Mouse (Mus musculus) kidney, adult 2 months (tissue): ENCODE data around the gene Rnf187.

Experiments used
- CTCF ChIP-seq: fragments of 200-500 bp; conservative IDR thresholded peaks from 2 replicates; pipeline ENCODE4 v1.5.1; 2011; ENCODE audit warnings: low read depth, mild to moderate bottlenecking, control low read depth, low read length, moderate library complexity, mixed read lengths; ENCODE audit not compliant: insufficient read depth, insufficient read length
- POLR2A ChIP-seq: fragments of 200-500 bp; IDR thresholded peaks from one replicate; pipeline ENCODE4 v1.6.1; 2011; ENCODE audit warnings: low read depth, low read length, control low read depth

DNA sequence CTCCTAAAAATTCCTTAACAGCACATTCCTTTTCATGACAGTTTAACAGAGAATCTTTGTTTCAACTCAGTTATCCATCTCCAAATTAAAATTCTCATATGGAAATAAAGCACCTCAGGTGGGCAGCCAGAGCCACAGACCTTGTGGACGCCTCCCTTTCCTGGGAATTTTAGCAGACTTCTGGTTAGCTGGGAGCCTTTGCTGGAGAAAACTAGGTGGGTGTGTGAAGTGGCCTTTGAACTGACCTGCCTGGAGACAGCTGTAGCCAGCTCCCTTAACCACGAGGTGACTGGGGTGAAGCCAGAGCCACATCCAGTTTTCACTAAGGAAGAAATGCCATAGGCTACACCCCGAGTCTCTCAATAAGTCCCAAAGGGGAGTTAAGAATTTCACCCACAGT lies 9.1 kb downstream of the Rnf187 start:
- TF ChIP-seq CTCF (no peak), POLR2A (no peak)
